Mouse (Mus musculus): Measurements from ENCODE around the gene Insl3. TPM values are rescaled to one million over a fixed set of nuclear protein-coding genes. Genes with fewer than 3 reads are reported as not detected.
"Not testable (repeated sequence)": the region's sequence is repeated elsewhere in the genome, so short reads cannot be mapped to it uniquely, and the experiment has no call there.

The Insl3 gene
- polyA plus RNA-seq, 1 experiment: 0.36 TPM

GRCm38 (mm10) chr8:71725122-71725924 is 36.3 kb downstream of the Insl3 start, which contains the start of gene Fcho1:
Gene Fcho1, minus strand, starts transcription at chr8:71725716.
- Histone ChIP-seq H3K27me3 (ENCODE audit: control insufficient read depth) (peaks cover 34% of the 10 kb centered on the region), H3K4me1 (ENCODE audit: control insufficient read depth) (peaks cover 74% of the 10 kb centered on the region), H3K36me3 (ENCODE audit: control insufficient read depth) (peaks cover 20% of the 10 kb centered on the region), H3K4me3 (replicated peaks) (peak within 1 kb of the TSS; percentile 79), H3K9me3 (ENCODE audit: control insufficient read depth, low read length) (no peaks in the 10 kb centered on the region)
- no peak for TF ChIP-seq TAL1 (IDR thresholded peaks at IDR 0.05; ENCODE audit: low read length)
- TF ChIP-seq GATA1 (IDR thresholded peaks at IDR 0.05; ENCODE audit: low read length): no peak

- Histone ChIP-seq H3K36me3 (ENCODE audit: control insufficient read depth) (no peaks in the 10 kb centered on the region), H3K4me1 (ENCODE audit: control insufficient read depth) (peaks cover 48% of the 10 kb centered on the region), H3K4me3 (replicated peaks) (peak overlapping the region; percentile 44), H3K9me3 (ENCODE audit: control insufficient read depth, low read length) (no peaks in the 10 kb centered on the region), H3K27me3 (ENCODE audit: control insufficient read depth) (peaks cover 42% of the 10 kb centered on the region)
- no peak for TF ChIP-seq TAL1 (IDR thresholded peaks at IDR 0.05; ENCODE audit: low read length)
- no peak for TF ChIP-seq GATA1 (IDR thresholded peaks at IDR 0.05; ENCODE audit: low read length)
These were observed 39.3 kb downstream of the Insl3 start for GRCm38 (mm10) chr8:71728240-71728785.

- no peak overlapping the region for H3K4me3 ChIP-seq (replicated peaks)
- H3K9me3 ChIP-seq (ENCODE audit: control insufficient read depth, low read length): no peaks in the 10 kb centered on the region
- H3K36me3 ChIP-seq (ENCODE audit: control insufficient read depth): no peaks in the 10 kb centered on the region
- H3K4me1 ChIP-seq (ENCODE audit: control insufficient read depth): peaks cover 41% of the 10 kb centered on the region
- H3K27me3 ChIP-seq (ENCODE audit: control insufficient read depth): peaks cover 42% of the 10 kb centered on the region
- TF ChIP-seq TAL1 (IDR thresholded peaks at IDR 0.05; ENCODE audit: low read length) (no peak), GATA1 (IDR thresholded peaks at IDR 0.05; ENCODE audit: low read length) (no peak)
These were observed 40.0 kb downstream of the Insl3 start for GRCm38 (mm10) chr8:71728826-71729620.

GRCm38 (mm10) chr8:71731652-71732230 is 42.7 kb downstream of the Insl3 start:
- H3K9me3 ChIP-seq (ENCODE audit: control insufficient read depth, low read length): no peaks in the 10 kb centered on the region
- H3K36me3 ChIP-seq (ENCODE audit: control insufficient read depth): no peaks in the 10 kb centered on the region
- H3K4me3 ChIP-seq (replicated peaks): no peak overlapping the region
- H3K4me1 ChIP-seq (ENCODE audit: control insufficient read depth): peaks cover 18% of the 10 kb centered on the region
- TF ChIP-seq GATA1 (IDR thresholded peaks at IDR 0.05; ENCODE audit: low read length) (no peak), TAL1 (IDR thresholded peaks at IDR 0.05; ENCODE audit: low read length) (no peak)
- H3K27me3 ChIP-seq (ENCODE audit: control insufficient read depth): peaks cover 39% of the 10 kb centered on the region

GRCm38 (mm10) chr8:71738316-71738715 is 49.3 kb downstream of the Insl3 start:
- H3K4me1 ChIP-seq (ENCODE audit: control insufficient read depth): peaks cover 11% of the 10 kb centered on the region
- H3K36me3 ChIP-seq (ENCODE audit: control insufficient read depth); H3K27me3 ChIP-seq (ENCODE audit: control insufficient read depth); H3K4me3 ChIP-seq (replicated peaks); H3K9me3 ChIP-seq (ENCODE audit: control insufficient read depth, low read length): not testable (repeated sequence)

Other genes with a start within 250 kb of the Insl3 start
- gene Abhd8, start 225.6 kb upstream of the Insl3 start, polyA plus RNA-seq (2012): 3.9 and 4.7 TPM in 2 replicates
- gene Mrpl34, start 224.3 kb upstream of the Insl3 start, polyA plus RNA-seq (2012): 18.9 and 20.4 TPM in 2 replicates
- gene Dda1, start 220.0 kb upstream of the Insl3 start, polyA plus RNA-seq (2012): 41.0 and 42.3 TPM in 2 replicates
- gene Ano8, start 203.3 kb upstream of the Insl3 start, polyA plus RNA-seq (2012): 0.09 and 0.20 TPM in 2 replicates
- gene Gtpbp3, start 201.1 kb upstream of the Insl3 start, polyA plus RNA-seq (2012): 1.2 and 1.4 TPM in 2 replicates
- 0.18 and 0.30 TPM in 2 replicates for gene Plvap, start 177.5 kb upstream of the Insl3 start, polyA plus RNA-seq (2012)
- 0.02 TPM in 1 of 2 replicates, not detected in the other for gene Ccdc194, start 163.5 kb upstream of the Insl3 start, polyA plus RNA-seq (2012)
- 0.21 and 0.72 TPM in 2 replicates for gene Bst2, start 151.8 kb upstream of the Insl3 start, polyA plus RNA-seq (2012)
- gene Mvb12a, start 146.3 kb upstream of the Insl3 start, polyA plus RNA-seq (2012): 2.9 and 3.6 TPM in 2 replicates
- gene Tmem221, start 130.3 kb upstream of the Insl3 start, polyA plus RNA-seq (2012): not detected in 2 replicates
- gene Nxnl1, start 122.6 kb upstream of the Insl3 start, polyA plus RNA-seq (2012): not detected in 2 replicates
- 0.02 and 0.03 TPM in 2 replicates for gene Slc27a1, start 120.3 kb upstream of the Insl3 start, polyA plus RNA-seq (2012)
- gene Pgls, start 97.0 kb upstream of the Insl3 start, polyA plus RNA-seq (2012): 12.5 and 16.2 TPM in 2 replicates
- 0.10 and 0.13 TPM in 2 replicates for gene Fam129c, start 91.6 kb upstream of the Insl3 start, polyA plus RNA-seq (2012)
- 0.41 and 0.72 TPM in 2 replicates for gene Colgalt1, start 78.2 kb upstream of the Insl3 start, polyA plus RNA-seq (2012)
- gene Unc13a, start 17.5 kb upstream of the Insl3 start, polyA plus RNA-seq (2012): 0.01 TPM in 1 of 2 replicates, not detected in the other
- gene Jak3, start 12.9 kb upstream of the Insl3 start, polyA plus RNA-seq (2012): 1.5 TPM in 2 replicates
- gene B3gnt3, start 12.6 kb downstream of the Insl3 start, polyA plus RNA-seq (2012): 3.4 and 3.7 TPM in 2 replicates
- gene Fcho1, start 36.5 kb downstream of the Insl3 start, polyA plus RNA-seq (2012): 14.2 and 14.6 TPM in 2 replicates
- gene Zfp709, start 192.8 kb downstream of the Insl3 start, polyA plus RNA-seq (2012): not detected in 2 replicates
- 0.02 TPM in 1 of 2 replicates, not detected in the other for gene Zfp882, start 219.4 kb downstream of the Insl3 start, polyA plus RNA-seq (2012)
- gene Zfp617, start 219.4 kb downstream of the Insl3 start, polyA plus RNA-seq (2012): 0.19 TPM in 2 replicates